Mouse (Mus musculus) heart, embryonic 10.5 days (tissue): Measurements from ENCODE around the gene Mtnr1a. TPM values are rescaled to one million over a fixed set of nuclear protein-coding genes. Genes with fewer than 3 reads are reported as not detected.
A peak's percentile ranks its signal among the peaks of the same experiment; 100 is the strongest.
"Not testable (repeated sequence)": the region's sequence is repeated elsewhere in the genome, so short reads cannot be mapped to it uniquely, and the experiment has no call there.

Experiments used
- DNase-seq: peaks from one replicate; pipeline ENCODE4 v3.0.0-alpha.2; 2017; ENCODE audit warnings: low spot score
- H3K27ac ChIP-seq: fragments of 300-500 bp; sonication (generic); 2 replicates; pipeline ENCODE4 v1.5.1; 2016; ENCODE audit warnings: mild to moderate bottlenecking
- H3K27me3 ChIP-seq: fragments of 300-500 bp; sonication (generic); 2 replicates; pipeline ENCODE4 v1.6.1; 2016; ENCODE audit warnings: mild to moderate bottlenecking; ENCODE audit not compliant: poor library complexity, insufficient read depth, severe bottlenecking
- H3K36me3 ChIP-seq: fragments of 300-500 bp; sonication (generic); 2 replicates; pipeline ENCODE4 v1.6.1; 2016; ENCODE audit warnings: mild to moderate bottlenecking, moderate library complexity
- H3K4me1 ChIP-seq: fragments of 300-500 bp; sonication (generic); 2 replicates; pipeline ENCODE4 v1.6.1; 2016; ENCODE audit warnings: mild to moderate bottlenecking
- H3K4me3 ChIP-seq: fragments of 300-500 bp; sonication (generic); 2 replicates; pipeline ENCODE4 v1.5.1; 2016; ENCODE audit warnings: mild to moderate bottlenecking, moderate library complexity
- H3K9me3 ChIP-seq: fragments of 300-500 bp; sonication (generic); 2 replicates; pipeline ENCODE4 v1.6.1; 2016; ENCODE audit warnings: mild to moderate bottlenecking, moderate library complexity
- WGBS: fragments of 180-500 bp; shearing (Covaris S2); methylation state at CpG from one replicate; pipeline ENCODE4 v1.1.7; 2016; 5-methylcytosine and 5-hydroxymethylcytosine counted together
- polyA plus RNA-seq: library from polyadenylated mRNA; unstranded; fragments of >200 nt; fragmentation: Nextera tagmentation; extraction: Ambion mirVana; gene quantifications from 2 replicates; pipeline ENCODE4 v1.2.1, GENCODE M21; 2016

The Mtnr1a gene
- polyA plus RNA-seq, 1 experiment from 2014 or later: 0.08 TPM

- Histone ChIP-seq H3K9me3 (no peaks in the 10 kb centered on the region), H3K27me3 (no peaks in the 10 kb centered on the region), H3K4me3 (no peak overlapping the region), H3K36me3 (peaks cover 10% of the 10 kb centered on the region), H3K27ac (no peak overlapping the region), H3K4me1 (peaks cover 13% of the 10 kb centered on the region; the same call in 1 of the 2 replicates)
- DNase-seq: no peak
- 87% methylated on average over 2 of the region's 2 CpGs for WGBS
Measured at GRCm38 (mm10) chr8:45060083-45060482, 8.9 kb upstream of the Mtnr1a start.

GRCm38 (mm10) chr8:45062311-45062710, 6.6 kb upstream of the Mtnr1a start:
- Histone ChIP-seq H3K27ac (no peak overlapping the region), H3K4me1 (peaks cover 13% of the 10 kb centered on the region; the same call in 1 of the 2 replicates), H3K36me3 (0 out of 2 replicates have a peak, but pooled peaks cover 4% of the 10 kb centered on the region), H3K9me3 (no peaks in the 10 kb centered on the region), H3K4me3 (no peak overlapping the region), H3K27me3 (no peaks in the 10 kb centered on the region)
- 92% methylated on average over 11 of the region's 11 CpGs for WGBS
- DNase-seq: no peak

GRCm38 (mm10) chr8:45062982-45063924, 5.7 kb upstream of the Mtnr1a start:
- H3K4me1 ChIP-seq: peaks cover 13% of the 10 kb centered on the region; the same call in 1 of the 2 replicates
- DNase-seq: no peak
- 0 out of 2 replicates have a peak, but pooled peaks cover 4% of the 10 kb centered on the region for H3K36me3 ChIP-seq
- H3K9me3 ChIP-seq: no peaks in the 10 kb centered on the region
- WGBS: 75% methylated on average over 25 of the region's 25 CpGs
- no peaks in the 10 kb centered on the region for H3K27me3 ChIP-seq
- no peak overlapping the region for H3K4me3 ChIP-seq
- H3K27ac ChIP-seq: no peak overlapping the region

- WGBS: 49% methylated on average over 8 of the region's 8 CpGs
- no peak for DNase-seq
Measured at GRCm38 (mm10) chr8:45064197-45064869, 4.6 kb upstream of the Mtnr1a start.

GRCm38 (mm10) chr8:45065391-45065790, 3.5 kb upstream of the Mtnr1a start:
- H3K27me3 ChIP-seq, DNase-seq, H3K36me3 ChIP-seq, H3K9me3 ChIP-seq, H3K4me3 ChIP-seq, H3K27ac ChIP-seq: not testable (repeated sequence)
- 100% methylated on average over 1 of the region's 1 CpGs for WGBS
- H3K4me1 ChIP-seq: peaks cover 13% of the 10 kb centered on the region; the same call in 1 of the 2 replicates

More at GRCm38 (mm10) chr8:45064197-45064869, 4.6 kb upstream of the Mtnr1a start:
- H3K4me3 ChIP-seq: no peak overlapping the region
- H3K36me3 ChIP-seq: 0 out of 2 replicates have a peak, but pooled peaks cover under 1% of the 10 kb centered on the region
- H3K4me1 ChIP-seq: peaks cover 13% of the 10 kb centered on the region; the same call in 1 of the 2 replicates
- no peaks in the 10 kb centered on the region for H3K9me3 ChIP-seq
- H3K27ac ChIP-seq: no peak overlapping the region
- H3K27me3 ChIP-seq: no peaks in the 10 kb centered on the region

GRCm38 (mm10) chr8:45070949-45071348, 2.0 kb downstream of the Mtnr1a start:
- Histone ChIP-seq H3K4me3 (no peak overlapping the region), H3K4me1 (no peaks in the 10 kb centered on the region)
- WGBS: 82% methylated on average over 8 of the region's 8 CpGs

GRCm38 (mm10) chr8:45080850-45081249, 11.9 kb downstream of the Mtnr1a start:
- H3K27ac ChIP-seq: no peak overlapping the region
- 85% methylated on average over 3 of the region's 3 CpGs for WGBS
- H3K4me3 ChIP-seq: no peak overlapping the region
- no peak for DNase-seq
- H3K4me1 ChIP-seq: no peaks in the 10 kb centered on the region
- H3K27me3 ChIP-seq: no peaks in the 10 kb centered on the region
- H3K36me3 ChIP-seq: no peaks in the 10 kb centered on the region
- H3K9me3 ChIP-seq: no peaks in the 10 kb centered on the region

More at GRCm38 (mm10) chr8:45070949-45071348, 2.0 kb downstream of the Mtnr1a start:
- H3K27ac ChIP-seq: no peak overlapping the region
- peaks cover 4% of the 10 kb centered on the region; the same call in 1 of the 2 replicates for H3K27me3 ChIP-seq
- no peaks in the 10 kb centered on the region for H3K9me3 ChIP-seq
- no peak for DNase-seq
- no peaks in the 10 kb centered on the region for H3K36me3 ChIP-seq

GRCm38 (mm10) chr8:45093599-45093998, 24.7 kb downstream of the Mtnr1a start:
- no peaks in the 10 kb centered on the region for H3K36me3 ChIP-seq
- 76% methylated on average over 3 of the region's 3 CpGs for WGBS
- no peaks in the 10 kb centered on the region for H3K27me3 ChIP-seq

GRCm38 (mm10) chr8:45109371-45110063, 40.6 kb downstream of the Mtnr1a start:
- no peak for DNase-seq

More at GRCm38 (mm10) chr8:45093599-45093998, 24.7 kb downstream of the Mtnr1a start:
- Histone ChIP-seq H3K9me3 (no peaks in the 10 kb centered on the region), H3K27ac (no peak overlapping the region), H3K4me3 (no peak overlapping the region), H3K4me1 (no peaks in the 10 kb centered on the region)
- no peak for DNase-seq

GRCm38 (mm10) chr8:45110064-45110812, 41.3 kb downstream of the Mtnr1a start:
- no peaks in the 10 kb centered on the region for H3K36me3 ChIP-seq
- no peaks in the 10 kb centered on the region for H3K4me1 ChIP-seq
- WGBS: 7% methylated on average over 16 of the region's 16 CpGs
- no peak overlapping the region for H3K27ac ChIP-seq
- no peaks in the 10 kb centered on the region for H3K9me3 ChIP-seq
- peak overlapping the region; percentile 48 for H3K4me3 ChIP-seq
- peaks cover 19% of the 10 kb centered on the region; the same call in 1 of the 2 replicates for H3K27me3 ChIP-seq
- DNase-seq: no peak

More at GRCm38 (mm10) chr8:45109371-45110063, 40.6 kb downstream of the Mtnr1a start:
- no peaks in the 10 kb centered on the region for H3K36me3 ChIP-seq
- H3K4me1 ChIP-seq: no peaks in the 10 kb centered on the region
- no peaks in the 10 kb centered on the region for H3K9me3 ChIP-seq
- peaks cover 19% of the 10 kb centered on the region; the same call in 1 of the 2 replicates for H3K27me3 ChIP-seq
- peak overlapping the region; percentile 48 for H3K4me3 ChIP-seq
- no peak overlapping the region for H3K27ac ChIP-seq
- 28% methylated on average over 13 of the region's 13 CpGs for WGBS

GRCm38 (mm10) chr8:45110813-45111104, 41.8 kb downstream of the Mtnr1a start:
- Histone ChIP-seq H3K27ac (no peak overlapping the region), H3K4me1 (no peaks in the 10 kb centered on the region), H3K9me3 (no peaks in the 10 kb centered on the region), H3K27me3 (peaks cover 19% of the 10 kb centered on the region; the same call in 1 of the 2 replicates), H3K4me3 (peak overlapping the region; percentile 48), H3K36me3 (no peaks in the 10 kb centered on the region)
- DNase-seq: no peak
- WGBS: 34% methylated on average over 5 of the region's 5 CpGs

- H3K36me3 ChIP-seq: no peaks in the 10 kb centered on the region
- no peaks in the 10 kb centered on the region for H3K4me1 ChIP-seq
- no peak overlapping the region for H3K27ac ChIP-seq
- H3K4me3 ChIP-seq: no peak overlapping the region
- H3K9me3 ChIP-seq: no peaks in the 10 kb centered on the region
- WGBS: 51% methylated on average over 5 of the region's 5 CpGs
- H3K27me3 ChIP-seq: peaks cover 19% of the 10 kb centered on the region; the same call in 1 of the 2 replicates
- no peak for DNase-seq
Measured at GRCm38 (mm10) chr8:45111820-45112219, 42.9 kb downstream of the Mtnr1a start.
